Mouse (Mus musculus) testis, adult 10 weeks (tissue): Measurements from ENCODE around the gene Nmbr. TPM values are rescaled to one million over a fixed set of nuclear protein-coding genes. Genes with fewer than 3 reads are reported as not detected.

ENCODE experiments used
- polyA plus RNA-seq: library from polyadenylated mRNA; stranded (reverse); fragments of 350-450 nt; fragmentation: Illumina TruSeq; extraction: RNeasy Lipid Tissue Mini Kit (QIAGEN cat#74804); gene quantifications from one replicate; pipeline ENCODE4 v1.2.3, GENCODE M21; 2014; ENCODE audit warnings: low read depth, low replicate concordance

Gene Nmbr
- 56.7 TPM for polyA plus RNA-seq

GRCm38 (mm10) chr10:14705072-14706066, at the start of gene Nmbr, which contains the start of gene Vta1:
Gene Nmbr, plus strand, starts transcription at chr10:14705591.
Gene Vta1, minus strand, starts transcription at chr10:14705560.

GRCm38 (mm10) chr10:14718114-14718513, 12.7 kb downstream of the Nmbr start, which contains the start of gene Gje1:
Gene Gje1, minus strand, starts transcription at chr10:14718214.

Other genes starting within 250 kb of the Nmbr start
- 0.24 TPM for gene Adgrg6, start 159.9 kb upstream of the Nmbr start, polyA plus RNA-seq
- 29.5 TPM for gene Vta1, start within 50 bp of the Nmbr start, polyA plus RNA-seq
- 0.22 TPM for gene Gje1, start 12.6 kb downstream of the Nmbr start, polyA plus RNA-seq